Mouse (Mus musculus): ENCODE measurements at regions not wholly inside any gene's neighbourhood (a gene's known extent, or its start where the extent isn't known, plus 50 kb on each side); places are given as distances from the start of the nearest gene placed in this dataset.

GRCm38 (mm10) chr1:90332531-90332930, 128.8 kb downstream of the Ackr3 start:
- TF ChIP-seq POLR2A (IDR thresholded peaks at IDR 0.05; ENCODE audit: extremely low read depth, insufficient read depth, low read length) (no peak), CTCF (IDR thresholded peaks at IDR 0.05; ENCODE audit: low read depth, low read length) (no peak)

All from liver, adult 2 months (tissue).